ENCODE assay signal across 15 mouse cellular contexts in genomic region chr13:104113782-104114181, GRCm38 (mm10). TPM values are rescaled to one million over a fixed set of nuclear protein-coding genes. Genes with fewer than 3 reads are reported as not detected.
DNase-seq lines count a peak whose midpoint lies in the region; ATAC-seq and TF ChIP-seq lines count a peak whose summit lies in the region.
"Had no signal": no experiment of that assay in that cellular context is flagged by ENCODE, and none has a peak within 500 bp of the region (broad histone marks: within the 10 kb centered on the region; RNA-seq: fewer than 3 reads in every experiment).

No protein-coding gene starts in this region.

- no peaks in the 10 kb centered on the region for H3K27me3 ChIP-seq in forebrain, postnatal 0 days (ENCODE audit: insufficient read depth, low read length)
- H3K27me3 ChIP-seq in forebrain, embryonic 10.5 days (ENCODE audit: poor library complexity, severe bottlenecking): no peaks in the 10 kb centered on the region

- WGBS in forebrain, postnatal 0 days: 90% methylated on average over 4 of the region's 4 CpGs
- 94% methylated on average over 4 of the region's 4 CpGs for WGBS in forebrain, embryonic 10.5 days

- peak; percentile 11 for DNase-seq in forebrain, postnatal 0 days
- no peak for DNase-seq in forebrain, embryonic 10.5 days (ENCODE audit: extremely low spot score, low spot score)
- no peak for DNase-seq in left cerebral cortex, adult 2 months (ENCODE audit: extremely low spot score in 1 of 2, low spot score in 2 of 2)
- no peak for DNase-seq in left cerebral cortex, postnatal 10 days (ENCODE audit: extremely low spot score in 1 of 2, low spot score in 2 of 2)
- DNase-seq in B cell, adult 2 months: peak; percentile 39 to 43
- DNase-seq in ZHBTc4 (ENCODE audit: low read depth, low spot score): peak; percentile 73
- no peak for DNase-seq in spleen, postnatal 14 days (ENCODE audit: low spot score in 2 of 2)
- DNase-seq in adrenal gland, postnatal 14 days: no peak
- DNase-seq: cerebellum, adult 18-20 months; embryo, embryonic 11 days; kidney, adult 8-10 months; lung, postnatal 14 days had no signal

- peak; percentile 27; the same call in 1 of the 2 replicates for TF ChIP-seq CTCF in forebrain, postnatal 0 days (IDR thresholded peaks at IDR 0.05; ENCODE audit: low read depth)
- TF ChIP-seq CTCF in left cerebral cortex, adult 2 months (IDR thresholded peaks at IDR 0.05): peak; percentile 23

- no peak overlapping the region for H3K4me3 ChIP-seq in forebrain, postnatal 0 days (ENCODE audit: low read depth, low read length)
- no peak overlapping the region for H3K4me3 ChIP-seq in forebrain, embryonic 10.5 days
- no peak overlapping the region for H3K4me3 ChIP-seq in left cerebral cortex, adult 2 months
- H3K4me3 ChIP-seq: erythroblast, embryonic 14.5 days; heart, embryonic 13.5 days had no signal

- no peaks in the 10 kb centered on the region for H3K9me3 ChIP-seq in forebrain, postnatal 0 days (ENCODE audit: low read length)
- no peaks in the 10 kb centered on the region for H3K9me3 ChIP-seq in forebrain, embryonic 10.5 days
- H3K9me3 ChIP-seq: heart, embryonic 13.5 days had no signal

- H3K4me2 ChIP-seq in forebrain, postnatal 0 days (ENCODE audit: low read depth): no peak overlapping the region
- H3K4me2 ChIP-seq: heart, embryonic 13.5 days; midbrain, embryonic 11.5 days had no signal

- peaks cover 10% of the 10 kb centered on the region; the same call in 1 of the 2 replicates for H3K4me1 ChIP-seq in forebrain, postnatal 0 days (ENCODE audit: insufficient read depth)
- peaks cover 28% of the 10 kb centered on the region for H3K4me1 ChIP-seq in forebrain, embryonic 10.5 days

- intact Hi-C loops in left cerebral cortex, adult 2 months (cut with DNase I): no loop called here
- intact Hi-C loops in left cerebral cortex, postnatal 10 days (cut with DNase I): no loop called here

- ATAC-seq in forebrain, postnatal 0 days: no peak

- H3K27ac ChIP-seq in forebrain, postnatal 0 days (ENCODE audit: low read depth, low read length): no peak overlapping the region
- H3K27ac ChIP-seq in forebrain, embryonic 10.5 days: no peak overlapping the region
- H3K27ac ChIP-seq in left cerebral cortex, adult 2 months: no peak overlapping the region
- H3K27ac ChIP-seq: heart, embryonic 13.5 days had no signal

- H3K36me3 ChIP-seq in forebrain, postnatal 0 days (ENCODE audit: insufficient read depth): peaks cover 26% of the 10 kb centered on the region; the same call in 1 of the 2 replicates
- H3K36me3 ChIP-seq in forebrain, embryonic 10.5 days (replicated peaks): peaks cover 8% of the 10 kb centered on the region

- H3K9ac ChIP-seq in forebrain, postnatal 0 days: no peak overlapping the region
- H3K9ac ChIP-seq: heart, embryonic 13.5 days had no signal

RNA-seq across cellular contexts. Expression of gene Sgtb, which starts 4.2 kb away (rescaled TPM):
- 32.2 and 39.6 TPM in 2 replicates for total RNA-seq in forebrain, postnatal 0 days (2014; rRNA removed)
- 20.4 and 23.0 TPM in 2 replicates for polyA plus RNA-seq in forebrain, postnatal 0 days (2015; fragmentation: Nextera tagmentation; extraction: Ambion mirVana)
- 8.0 and 9.0 TPM in 2 replicates for polyA plus RNA-seq in forebrain, embryonic 10.5 days (2016; fragmentation: Nextera tagmentation; extraction: Ambion mirVana)
- 100 to 1,000 TPM; 133 to 139 TPM for total RNA-seq in left cerebral cortex, adult 2 months (2021)
- 10 to 100 TPM; 70.6 to 71.7 TPM for total RNA-seq in left cerebral cortex, postnatal 10 days (2021)
- 7.1 and 9.7 TPM in 2 replicates for total RNA-seq in adrenal gland, postnatal 14 days (2021)
- polyA plus RNA-seq: erythroblast, embryonic 14.5 days had no signal

RNA-seq across cellular contexts. Expression of gene Nln, which starts 4.4 kb away (rescaled TPM):
- 77.2 and 80.0 TPM in 2 replicates for total RNA-seq in forebrain, postnatal 0 days (2014; rRNA removed)
- polyA plus RNA-seq in forebrain, postnatal 0 days (2015; fragmentation: Nextera tagmentation; extraction: Ambion mirVana): 40.7 and 49.0 TPM in 2 replicates
- polyA plus RNA-seq in forebrain, embryonic 10.5 days (2016; fragmentation: Nextera tagmentation; extraction: Ambion mirVana): 17.1 and 17.5 TPM in 2 replicates
- 10 to 100 TPM; 24.1 to 27.0 TPM for total RNA-seq in left cerebral cortex, adult 2 months (2021)
- 10 to 100 TPM; 43.7 to 46.3 TPM for total RNA-seq in left cerebral cortex, postnatal 10 days (2021)
- total RNA-seq in adrenal gland, postnatal 14 days (2021): 21.0 and 26.5 TPM in 2 replicates

Comparison
In these comparisons a context has a peak if more than half of its experiments do, and no peak if none do; other contexts are left out.
1. DNase-seq: peak in forebrain, postnatal 0 days (single experiment), B cell, adult 2 months (2 of 2) and ZHBTc4 (single experiment); none in forebrain, embryonic 10.5 days (single experiment), left cerebral cortex, adult 2 months (0 of 2), left cerebral cortex, postnatal 10 days (0 of 2), spleen, postnatal 14 days (0 of 2) and adrenal gland, postnatal 14 days (single experiment).